9 mouse cellular contexts compared by ENCODE assay signal in genomic region chr5:125080787-125081317, GRCm38 (mm10).
A peak's percentile ranks its signal among the peaks of the same experiment; 100 is the strongest.
DNase-seq lines count a peak whose midpoint lies in the region; ATAC-seq and TF ChIP-seq lines count a peak whose summit lies in the region.
"Had no signal": no experiment of that assay in that cellular context is flagged by ENCODE, and none has a peak within 500 bp of the region (broad histone marks: within the 10 kb centered on the region; RNA-seq: fewer than 3 reads in every experiment).

No protein-coding gene starts in this region.

- WGBS in spleen, adult 2 months = 84% methylated on average over 10 of the region's 10 CpGs
- 95% methylated on average over 9 of the region's 10 CpGs for WGBS in forebrain, embryonic 12.5 days
- 81% methylated on average over 10 of the region's 10 CpGs for WGBS in hindbrain, embryonic 14.5 days

- no peak overlapping the region for H3K4me3 ChIP-seq in spleen, adult 2 months (ENCODE audit: extremely low read depth, insufficient read depth, insufficient read length)
- H3K4me3 ChIP-seq in forebrain, embryonic 12.5 days (replicated peaks) = no peak overlapping the region
- no peak overlapping the region for H3K4me3 ChIP-seq in hindbrain, embryonic 14.5 days (replicated peaks; ENCODE audit: low read length)
- no peak overlapping the region for H3K4me3 ChIP-seq in myocyte
- H3K4me3 ChIP-seq: liver, embryonic 15.5 days had no signal

- no peak for TF ChIP-seq CTCF in spleen, adult 2 months (IDR thresholded peaks at IDR 0.05; ENCODE audit: extremely low read depth, insufficient read depth, insufficient read length, insufficient replicate concordance)

- H3K9ac ChIP-seq in forebrain, embryonic 12.5 days = 0 out of 2 replicates have a peak overlapping the region, but pooled peaks have one; percentile 12
- no peak overlapping the region for H3K9ac ChIP-seq in hindbrain, embryonic 14.5 days
- H3K9ac ChIP-seq: liver, embryonic 15.5 days had no signal

- peaks cover 51% of the 10 kb centered on the region for H3K36me3 ChIP-seq in spleen, adult 2 months (ENCODE audit: control insufficient read depth, insufficient read depth, low read length)
- H3K36me3 ChIP-seq in forebrain, embryonic 12.5 days (replicated peaks) = peaks cover 95% of the 10 kb centered on the region
- H3K36me3 ChIP-seq in hindbrain, embryonic 14.5 days (replicated peaks; ENCODE audit: control insufficient read depth, insufficient read depth) = peaks cover 74% of the 10 kb centered on the region
- peaks cover 13% of the 10 kb centered on the region for H3K36me3 ChIP-seq in myocyte (ENCODE audit: control insufficient read depth, insufficient read depth)

- ATAC-seq in forebrain, embryonic 12.5 days (ENCODE audit: low FRiP score) = no peak
- 0 out of 2 replicates have a peak, but pooled peaks have one; percentile 22 for ATAC-seq in hindbrain, embryonic 14.5 days (ENCODE audit: low FRiP score)

- H3K79me2 ChIP-seq in myocyte (ENCODE audit: control insufficient read depth, insufficient read depth) = peaks cover 21% of the 10 kb centered on the region

- DNase-seq in spleen, adult 2 months (ENCODE audit: low read depth in 1 of 2, low spot score in 2 of 2) = no peak
- no peak for DNase-seq in spleen, postnatal 10 days (ENCODE audit: low spot score in 2 of 2)
- DNase-seq in hindbrain, embryonic 14.5 days (ENCODE audit: low spot score) = no peak
- no peak for DNase-seq in cerebellum, adult 9-10 months
- DNase-seq in right cerebral cortex, postnatal 10 days (ENCODE audit: low spot score in 2 of 2) = no peak
- no peak for DNase-seq in testis, postnatal 10 days (ENCODE audit: low spot score)

- H3K4me1 ChIP-seq in spleen, adult 2 months (ENCODE audit: control insufficient read depth, insufficient read depth, insufficient read length) = no peaks in the 10 kb centered on the region
- peaks cover 12% of the 10 kb centered on the region for H3K4me1 ChIP-seq in forebrain, embryonic 12.5 days
- H3K4me1 ChIP-seq in hindbrain, embryonic 14.5 days (replicated peaks; ENCODE audit: control insufficient read depth, insufficient read depth, low read length) = peaks cover 14% of the 10 kb centered on the region

- H3K27ac ChIP-seq in spleen, adult 2 months (ENCODE audit: insufficient read depth, low read length) = peak overlapping the region; percentile 30; the same call in 1 of the 2 replicates
- peak overlapping the region; percentile 71 for H3K27ac ChIP-seq in forebrain, embryonic 12.5 days
- peak overlapping the region; percentile 78 for H3K27ac ChIP-seq in hindbrain, embryonic 14.5 days
- H3K27ac ChIP-seq: liver, embryonic 15.5 days had no signal

- no peaks in the 10 kb centered on the region for H3K9me3 ChIP-seq in forebrain, embryonic 12.5 days
- H3K9me3 ChIP-seq in hindbrain, embryonic 14.5 days (ENCODE audit: control insufficient read depth, low read length) = no peaks in the 10 kb centered on the region
- H3K9me3 ChIP-seq: liver, embryonic 15.5 days had no signal

- no peak overlapping the region for H3ac ChIP-seq in myocyte (ENCODE audit: control insufficient read depth, insufficient read length)

- no peaks in the 10 kb centered on the region for H3K27me3 ChIP-seq in spleen, adult 2 months (ENCODE audit: control insufficient read depth, insufficient read depth, low read length)
- H3K27me3 ChIP-seq in forebrain, embryonic 12.5 days = no peaks in the 10 kb centered on the region
- H3K27me3 ChIP-seq in hindbrain, embryonic 14.5 days (ENCODE audit: control insufficient read depth, insufficient read depth, low read length) = no peaks in the 10 kb centered on the region
- H3K27me3 ChIP-seq in myocyte (ENCODE audit: control insufficient read depth, insufficient read depth, insufficient read length) = no peaks in the 10 kb centered on the region
- H3K27me3 ChIP-seq: liver, embryonic 15.5 days had no signal

- no peak overlapping the region for H3K4me2 ChIP-seq in forebrain, embryonic 12.5 days
- no peak overlapping the region for H3K4me2 ChIP-seq in hindbrain, embryonic 14.5 days (replicated peaks)
- peak overlapping the region; percentile 93 for H3K4me2 ChIP-seq in myocyte (ENCODE audit: low read depth)
- H3K4me2 ChIP-seq: liver, embryonic 15.5 days had no signal

- no peak for TF ChIP-seq POLR2A in spleen, adult 2 months (IDR thresholded peaks at IDR 0.05; ENCODE audit: low read depth, low read length)
- TF ChIP-seq POLR2A in myocyte (IDR thresholded peaks at IDR 0.05; ENCODE audit: insufficient read length, low read depth) = peak; percentile 52

TF ChIP-seq in myocyte, 11 proteins besides CTCF, POLR2A, EP300 and RAD21:
- TF ChIP-seq POLR2AphosphoS2 (IDR thresholded peaks at IDR 0.05; ENCODE audit: insufficient read length, low read depth) = peak; percentile 50
- no peak for TF ChIP-seq MAX (IDR thresholded peaks at IDR 0.05; ENCODE audit: low read depth)
- TF ChIP-seq TCF3 (IDR thresholded peaks at IDR 0.05; ENCODE audit: insufficient read length, low read depth) = no peak
- no peak for TF ChIP-seq SRF (IDR thresholded peaks at IDR 0.05; ENCODE audit: control insufficient read depth, insufficient read length, low read depth)
- no peak for TF ChIP-seq MYOG (IDR thresholded peaks at IDR 0.05; ENCODE audit: control insufficient read depth in 1 of 3, insufficient read depth in 1 of 3, insufficient read length in 2 of 3, low read depth in 2 of 3)
